Mouse (Mus musculus): Measurements from ENCODE around the gene Racgap1.

DNA sequence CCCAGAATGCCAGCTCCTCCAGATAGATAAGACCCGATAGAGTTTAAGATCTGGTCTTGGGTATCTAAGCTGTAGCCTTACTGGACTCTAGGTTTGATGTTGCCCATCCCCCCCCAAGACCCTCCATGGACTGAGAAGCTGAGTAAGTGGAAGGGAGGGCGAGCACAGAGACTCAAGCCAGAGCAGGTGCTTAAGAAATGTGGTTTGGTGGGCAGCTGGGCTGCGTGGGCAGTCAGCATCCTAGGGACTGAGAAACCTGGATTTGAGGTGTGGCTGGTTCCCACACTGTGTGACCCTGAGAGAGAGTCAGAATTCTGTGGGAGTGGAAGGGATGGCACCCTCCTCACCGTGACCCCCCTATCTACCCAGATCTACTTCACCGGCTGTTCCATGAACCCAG lies 58.6 kb downstream of the Racgap1 start:
- TF ChIP-seq CTCF (IDR thresholded peaks at IDR 0.05; ENCODE audit: low read depth) (no peak), EP300 (IDR thresholded peaks at IDR 0.05; ENCODE audit: low read depth) (no peak)

Data from liver, postnatal 0 days (tissue).